Mouse (Mus musculus): ENCODE measurements around the gene Olfr681. TPM values are rescaled to one million over a fixed set of nuclear protein-coding genes. Genes with fewer than 3 reads are reported as not detected.
"Not testable (repeated sequence)": the region's sequence is repeated elsewhere in the genome, so short reads cannot be mapped to it uniquely, and the experiment has no call there.

The Olfr681 gene
- not detected for total RNA-seq (2021)
- long read RNA-seq: 0 reads

DNA sequence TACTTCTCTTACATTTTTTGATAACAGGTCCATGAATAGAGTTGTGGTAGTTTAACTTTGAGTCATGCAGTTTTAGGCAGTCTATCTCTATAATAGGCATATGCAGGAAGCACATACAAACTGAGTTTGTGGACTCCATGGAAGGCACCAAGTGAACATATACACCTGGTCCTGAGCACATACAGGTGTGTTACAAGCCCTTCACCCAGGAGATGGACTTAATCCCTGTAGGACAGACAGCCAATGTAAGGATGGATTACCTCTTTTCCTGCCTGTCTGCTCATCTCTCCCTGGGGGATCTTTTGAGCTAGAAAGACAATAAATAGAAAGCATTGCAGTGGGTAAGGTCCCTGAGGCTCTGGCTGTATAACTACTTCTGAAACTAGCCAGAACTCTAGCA lies at the start of gene Olfr681:
Olfr681 (plus strand) TSS at position 301 of the 400 bp plus-strand sequence.
- DNase-seq (ENCODE audit: low spot score in 2 of 2): no peak

- DNase-seq (ENCODE audit: low spot score in 2 of 2): no peak
Observed at GRCm38 (mm10) chr7:105080905-105081304, 35.7 kb upstream of the Olfr681 start, which contains the start of gene Olfr679. Olfr679 (plus strand) TSS chr7:105081205.

DNA sequence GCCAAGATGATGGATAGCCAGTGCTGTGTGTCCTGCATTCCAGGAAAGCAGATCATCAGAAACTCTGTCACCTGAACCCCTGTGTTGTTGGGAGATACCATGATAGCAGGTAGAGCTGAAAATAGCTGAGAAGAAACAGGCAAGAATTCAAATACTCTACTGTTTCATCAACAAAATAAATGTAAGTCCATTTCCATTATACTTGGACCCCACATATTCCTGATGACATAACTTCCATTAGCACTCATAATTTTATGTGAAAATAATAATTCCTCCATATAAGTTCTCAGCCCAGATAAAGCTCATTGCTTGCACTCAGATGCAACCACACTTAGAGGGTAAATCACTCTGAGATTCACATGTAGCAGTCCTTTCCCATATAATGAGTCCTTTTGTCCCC lies 23.9 kb upstream of the Olfr681 start, which contains the start of gene Olfr680-ps1:
Olfr680-ps1 (minus strand) TSS at position 101 of the 400 bp plus-strand sequence.
- not testable (repeated sequence) for DNase-seq (ENCODE audit: low spot score in 2 of 2)

DNA sequence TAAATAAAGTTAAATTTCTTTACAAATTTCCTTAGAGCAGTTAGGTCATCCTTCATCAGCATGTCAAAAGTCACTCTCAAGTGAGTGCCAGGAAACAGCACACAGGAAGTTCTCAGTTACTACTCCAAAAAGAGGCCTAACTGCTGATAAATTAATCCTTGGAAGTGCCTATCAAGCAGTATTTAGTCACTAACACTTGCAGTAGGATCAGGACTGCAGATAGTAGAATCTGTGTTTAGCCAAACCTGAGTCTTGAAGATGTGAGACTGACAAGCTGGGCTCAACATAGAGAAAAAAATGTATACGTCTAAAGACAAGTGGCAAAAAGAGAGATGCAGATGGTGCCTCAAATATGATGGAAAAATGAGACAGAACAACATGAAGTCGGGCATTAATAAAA lies 24.6 kb downstream of the Olfr681 start:
- DNase-seq (ENCODE audit: low spot score in 2 of 2): no peak

DNA sequence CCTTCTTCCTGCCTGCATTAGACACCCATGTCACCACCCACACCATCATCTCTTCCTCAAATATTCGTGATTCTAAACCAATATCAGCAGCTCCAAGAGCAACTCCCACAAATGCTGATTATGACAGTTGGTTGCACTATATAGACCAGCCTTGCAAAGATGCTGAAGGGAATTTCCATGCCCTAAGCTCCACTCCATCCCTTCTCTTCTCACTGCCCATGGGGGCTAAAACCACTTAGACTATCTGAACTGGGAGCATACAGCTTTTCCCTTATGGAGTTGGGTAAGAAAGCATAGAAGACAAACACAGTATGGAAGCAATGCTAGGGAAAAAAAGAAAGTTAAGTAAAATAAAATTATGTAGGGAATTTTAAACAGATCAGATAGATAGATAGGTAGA lies 30.3 kb downstream of the Olfr681 start, which contains the start of gene Olfr683:
Olfr683 (minus strand) TSS at position 101 of the 400 bp plus-strand sequence.
- no peak for DNase-seq (ENCODE audit: low spot score in 2 of 2)

DNA sequence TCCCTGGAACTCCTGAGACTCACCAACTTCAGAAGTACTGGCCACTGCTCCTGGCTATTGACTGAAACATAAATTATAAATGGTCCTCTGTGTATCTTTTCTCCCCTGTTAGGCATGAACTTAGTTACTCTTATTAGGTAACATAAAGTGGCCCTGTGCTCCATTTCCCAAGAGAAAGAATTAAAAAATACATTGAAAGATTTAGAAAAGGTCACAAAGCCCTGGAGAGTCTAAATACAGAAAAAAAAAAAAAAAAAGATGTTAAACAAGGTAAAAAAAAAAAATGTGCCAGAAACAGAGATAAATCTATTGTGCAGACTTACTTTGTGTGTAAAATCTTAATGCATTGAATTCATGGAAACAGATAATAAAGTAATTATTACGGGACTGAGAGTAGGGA lies 46.9 kb downstream of the Olfr681 start, which contains the start of gene Olfr684:
Olfr684 (minus strand) TSS at position 101 of the 400 bp plus-strand sequence.
- DNase-seq (ENCODE audit: low spot score in 2 of 2): no peak

GRCm38 (mm10) chr7:105170773-105171172 lies 54.1 kb downstream of the Olfr681 start:
- DNase-seq (ENCODE audit: low spot score in 2 of 2): peak in 1 of 2 experiments; percentile 60

Other genes starting within 250 kb of the Olfr681 start
- not detected for gene Olfr665, start 238.8 kb upstream of the Olfr681 start, total RNA-seq (2021)
- not detected for gene Olfr666, start 220.9 kb upstream of the Olfr681 start, total RNA-seq (2021)
- not detected for gene Olfr667, start 195.4 kb upstream of the Olfr681 start, total RNA-seq (2021)
- not detected for gene Olfr668, start 188.8 kb upstream of the Olfr681 start, total RNA-seq (2021)
- not detected for gene Olfr669, start 182.6 kb upstream of the Olfr681 start, total RNA-seq (2021)
- gene Olfr670, start 154.2 kb upstream of the Olfr681 start, total RNA-seq (2021): not detected
- not detected for gene Olfr671, start 137.7 kb upstream of the Olfr681 start, total RNA-seq (2021)
- gene Olfr672, start 114.8 kb upstream of the Olfr681 start, total RNA-seq (2021): not detected
- gene Olfr675, start 88.4 kb upstream of the Olfr681 start, total RNA-seq (2021): not detected
- gene Olfr676, start 84.1 kb upstream of the Olfr681 start, total RNA-seq (2021): not detected
- not detected for gene Olfr677, start 65.5 kb upstream of the Olfr681 start, total RNA-seq (2021)
- not detected for gene Olfr678, start 52.4 kb upstream of the Olfr681 start, total RNA-seq (2021)
- not detected for gene Olfr679, start 35.6 kb upstream of the Olfr681 start, total RNA-seq (2021)
- not detected for gene Olfr680-ps1, start 24.0 kb upstream of the Olfr681 start, total RNA-seq (2021)
- not detected for gene Olfr683, start 30.2 kb downstream of the Olfr681 start, total RNA-seq (2021)
- not detected for gene Olfr684, start 46.8 kb downstream of the Olfr681 start, total RNA-seq (2021)
- not detected for gene Olfr685, start 69.2 kb downstream of the Olfr681 start, total RNA-seq (2021)
- gene Olfr686, start 90.6 kb downstream of the Olfr681 start, total RNA-seq (2021): not detected
- gene Olfr688, start 171.3 kb downstream of the Olfr681 start, total RNA-seq (2021): not detected
- gene Olfr689, start 194.3 kb downstream of the Olfr681 start, total RNA-seq (2021): not detected
- gene Olfr690, start 217.3 kb downstream of the Olfr681 start, total RNA-seq (2021): under 1 TPM; 0.25 to 0.64 TPM
- under 1 TPM; 0.35 to 0.36 TPM for gene Olfr691, start 225.4 kb downstream of the Olfr681 start, total RNA-seq (2021)